Mouse (Mus musculus) testis, adult 2 months (tissue): ENCODE measurements around the gene Dync1li1.

Experiments
- CTCF ChIP-seq: fragments of 200-500 bp; IDR thresholded peaks from 2 replicates; pipeline ENCODE4 v1.5.1; 2012; ENCODE audit warnings: low read depth, mild to moderate bottlenecking, inconsistent platforms, low read length, moderate library complexity; ENCODE audit not compliant: control insufficient read depth, insufficient read depth, insufficient replicate concordance
- POLR2A ChIP-seq: fragments of 200-500 bp; IDR thresholded peaks from 2 replicates; pipeline ENCODE4 v1.6.1; 2012; ENCODE audit warnings: low read depth, mild to moderate bottlenecking, inconsistent platforms, low read length, moderate library complexity; ENCODE audit not compliant: control insufficient read depth

DNA sequence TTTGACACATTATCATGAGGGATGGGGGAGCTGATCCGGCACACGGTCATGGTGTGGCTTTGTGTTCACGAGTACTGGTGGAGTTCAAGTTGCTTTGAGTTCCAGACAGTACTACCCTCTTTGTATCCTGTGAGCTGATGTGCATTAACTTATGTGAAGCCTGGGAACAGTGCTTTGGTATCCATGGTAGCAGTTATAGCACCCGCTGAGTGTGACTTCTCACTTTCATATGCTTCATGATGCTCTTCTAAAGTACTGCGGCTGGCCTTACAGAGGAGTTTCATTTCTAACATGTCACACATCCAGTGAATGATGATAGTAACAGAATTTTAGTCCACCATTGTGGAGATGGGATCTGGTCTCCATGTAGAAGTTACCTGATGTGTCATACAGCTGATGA, 9.3 kb downstream of the Dync1li1 start:
- TF ChIP-seq CTCF (no peak), POLR2A (no peak)
